Mouse (Mus musculus) G1E (cell line): ENCODE data around the gene Morn5.

Experiments used
- CTCF ChIP-seq: IDR thresholded peaks from 2 replicates; pipeline ENCODE4 v1.5.1; 2012; ENCODE audit warnings: low read depth, low read length, inconsistent platforms, mixed read lengths
- GATA1 ChIP-seq: IDR thresholded peaks from 2 replicates; pipeline ENCODE4 v1.6.1; 2012; ENCODE audit warnings: borderline replicate concordance, low read length, inconsistent platforms, mixed read lengths

DNA sequence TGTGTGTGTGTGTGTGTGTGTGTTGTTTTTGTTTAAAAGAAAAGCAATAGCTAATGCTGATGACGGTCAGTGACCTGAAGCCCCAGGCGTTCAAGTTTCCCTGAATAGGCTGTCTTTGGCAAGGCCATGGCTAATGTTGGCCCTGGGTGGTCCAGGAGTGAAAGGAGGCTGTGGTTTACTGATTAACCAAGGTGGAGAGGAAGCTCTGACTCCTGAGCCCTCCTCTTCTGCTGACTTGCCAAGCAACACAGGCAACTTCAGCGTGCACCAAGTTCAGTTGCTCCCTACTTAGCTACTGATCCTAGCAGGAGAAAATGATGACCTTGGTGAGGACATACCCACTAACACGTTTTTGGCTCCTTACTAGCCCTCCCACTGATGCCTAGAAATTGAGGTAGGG, 43.5 kb downstream of the Morn5 start:
- TF ChIP-seq CTCF (no peak), GATA1 (no peak)
